Mouse (Mus musculus) heart, embryonic 14.5 days (tissue): ENCODE results near the gene Polm. TPM values are rescaled to one million over a fixed set of nuclear protein-coding genes. Genes with fewer than 3 reads are reported as not detected.
A peak's percentile ranks its signal among the peaks of the same experiment; 100 is the strongest.

Source experiments
- ATAC-seq: fragments of 200-750 bp; cut with Nextera tagmentation; 2 replicates; pipeline ENCODE4 v1.8.0; 2017; ENCODE audit warnings: low read depth, moderate TSS enrichment; ENCODE audit not compliant: insufficient number of reproducible peaks, insufficient read depth, low FRiP score
- H3K27ac ChIP-seq, 2 experiments: fragments of 200-500 bp in 1 of 2; fragments of 300-500 bp in 1 of 2; sonication (generic) in 1 of 2; replicated peaks in 1 of 2; 2 replicates each; pipeline ENCODE4 v1.5.1; 2012 to 2014; ENCODE audit warnings: low read depth in 2 of 2, low read length in 2 of 2, control low read depth in 1 of 2, mild to moderate bottlenecking in 1 of 2, mixed read lengths in 1 of 2; ENCODE audit not compliant: control insufficient read depth in 1 of 2, insufficient read depth in 1 of 2
- H3K27me3 ChIP-seq: fragments of 300-500 bp; sonication (generic); 2 replicates; pipeline ENCODE4 v1.6.1; 2014; ENCODE audit warnings: mild to moderate bottlenecking, low read length, control low read depth; ENCODE audit not compliant: control insufficient read depth, insufficient read depth
- H3K36me3 ChIP-seq: fragments of 300-500 bp; sonication (generic); 2 replicates; pipeline ENCODE4 v1.6.1; 2014; ENCODE audit warnings: mild to moderate bottlenecking, control low read depth, low read length, mixed read lengths; ENCODE audit not compliant: control insufficient read depth, insufficient read depth
- H3K4me1 ChIP-seq, 2 experiments: fragments of 200-500 bp in 1 of 2; fragments of 300-500 bp in 1 of 2; sonication (generic) in 1 of 2; 2 replicates each; pipeline ENCODE4 v1.6.1; 2012 to 2014; ENCODE audit warnings: low read length in 2 of 2, control low read depth in 1 of 2, mixed read lengths in 1 of 2; ENCODE audit not compliant: control insufficient read depth in 2 of 2, insufficient read depth in 2 of 2
- H3K4me2 ChIP-seq: fragments of 300-500 bp; sonication (generic); 2 replicates; pipeline ENCODE4 v1.6.1; 2014; ENCODE audit warnings: mild to moderate bottlenecking, low read length
- H3K4me3 ChIP-seq, 2 experiments: fragments of 200-500 bp in 1 of 2; fragments of 300-500 bp in 1 of 2; sonication (generic) in 1 of 2; 2 replicates each; pipeline ENCODE4 v1.5.1; 2012 to 2014; ENCODE audit warnings: low read length in 2 of 2, mild to moderate bottlenecking in 2 of 2, control low read depth in 1 of 2, low read depth in 1 of 2, moderate library complexity in 1 of 2; ENCODE audit not compliant: control insufficient read depth in 1 of 2, insufficient read depth in 1 of 2
- H3K9ac ChIP-seq: fragments of 300-500 bp; sonication (generic); 2 replicates; pipeline ENCODE4 v1.6.1; 2014; ENCODE audit warnings: mild to moderate bottlenecking, low read length
- H3K9me3 ChIP-seq: fragments of 300-500 bp; sonication (generic); 2 replicates; pipeline ENCODE4 v1.6.1; 2016; ENCODE audit warnings: low read length, control low read depth; ENCODE audit not compliant: control insufficient read depth
- WGBS: fragments of 180-500 bp; shearing (Covaris S2); extraction: QIAGEN DNeasy Blood & Tissue Kit; methylation state at CpG from one replicate; pipeline ENCODE4 v1.1.7; 2014; 5-methylcytosine and 5-hydroxymethylcytosine counted together
- polyA plus RNA-seq: library from polyadenylated mRNA; unstranded; fragments of >200 nt; fragmentation: Nextera tagmentation; extraction: Ambion mirVana; gene quantifications from 2 replicates; pipeline ENCODE4 v1.2.1, GENCODE M21; 2014

Gene Polm
- polyA plus RNA-seq, 1 experiment from 2014 or later, result 5.6 TPM

DNA sequence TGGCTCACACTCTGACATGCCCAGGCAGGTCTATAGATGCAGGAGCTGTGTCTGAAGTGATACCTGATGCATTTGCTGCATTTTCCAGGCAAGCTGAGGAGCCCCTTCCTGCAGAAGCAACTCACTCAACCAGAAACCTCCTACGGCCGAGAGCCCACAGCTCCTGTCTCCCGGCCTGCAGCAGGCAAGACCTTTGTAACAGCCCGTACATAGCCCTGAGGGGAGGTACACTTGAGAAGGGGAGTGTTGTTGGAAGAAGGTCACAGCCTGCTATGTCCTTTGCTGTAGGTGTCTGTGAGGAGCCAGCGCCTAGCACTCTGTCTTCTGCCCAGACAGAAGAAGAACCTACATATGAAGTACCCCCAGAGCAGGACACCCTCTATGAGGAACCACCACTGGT lies 39.9 kb downstream of the Polm start:
- 79% methylated on average over 5 of the region's 5 CpGs for WGBS
- Histone ChIP-seq H3K9me3 (no peaks in the 10 kb centered on the region), H3K27me3 (no peaks in the 10 kb centered on the region), H3K36me3 (peaks cover 88% of the 10 kb centered on the region), H3K4me3 (no peak overlapping the region), H3K4me1 (peaks cover 20 to 32% of the 10 kb centered on the region in 2 experiments), H3K27ac (no peak overlapping the region), H3K4me2 (no peak overlapping the region), H3K9ac (no peak overlapping the region)
- ATAC-seq, result no peak

DNA sequence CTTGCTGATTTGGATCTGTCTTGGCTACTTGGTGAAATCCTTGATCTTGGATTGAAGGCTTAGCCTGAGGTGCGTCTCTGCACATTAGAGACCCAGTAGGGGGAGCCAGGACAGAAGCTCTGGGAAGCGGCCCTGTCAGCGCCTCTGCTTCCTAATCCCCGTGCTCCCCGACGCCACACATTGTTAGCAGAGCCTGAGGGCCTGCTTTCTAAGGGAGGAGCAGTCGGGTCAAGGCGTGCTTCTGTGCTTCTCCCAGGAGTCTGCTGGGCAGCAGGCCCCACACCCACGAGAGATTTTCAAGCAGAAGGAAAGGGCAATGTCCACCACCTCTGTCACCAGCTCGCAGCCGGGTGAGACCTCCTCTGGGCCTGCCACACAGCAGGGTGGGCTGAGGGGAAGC lies 40.4 kb downstream of the Polm start:
- Histone ChIP-seq H3K27me3 (no peaks in the 10 kb centered on the region), H3K9ac (no peak overlapping the region), H3K4me2 (no peak overlapping the region), H3K27ac (no peak overlapping the region), H3K4me1 (peaks cover 20 to 32% of the 10 kb centered on the region in 2 experiments), H3K4me3 (no peak overlapping the region), H3K9me3 (no peaks in the 10 kb centered on the region), H3K36me3 (peaks cover 93% of the 10 kb centered on the region)
- ATAC-seq, result no peak
- WGBS, result 62% methylated on average over 11 of the region's 11 CpGs

DNA sequence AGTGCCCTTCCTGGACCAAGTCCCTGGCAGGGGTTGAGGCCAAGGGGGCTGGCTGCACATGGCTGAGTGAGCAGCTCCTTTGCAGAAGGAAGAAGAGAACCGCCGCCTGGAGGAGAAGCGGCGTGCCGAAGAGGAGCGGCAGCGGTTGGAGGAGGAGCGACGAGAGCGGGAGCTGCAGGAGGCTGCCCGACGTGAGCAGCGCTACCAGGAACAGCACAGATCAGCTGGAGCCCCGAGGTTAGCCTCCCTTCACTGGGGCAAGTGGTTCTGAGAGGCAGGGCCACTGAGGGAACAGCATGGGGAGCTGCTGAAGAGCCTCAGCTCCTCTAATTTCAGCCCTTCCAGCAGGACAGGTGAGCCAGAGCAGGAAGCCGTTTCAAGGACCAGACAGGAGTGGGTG lies 40.9 kb downstream of the Polm start:
- Histone ChIP-seq H3K4me3 (no peak overlapping the region), H3K27ac (no peak overlapping the region), H3K27me3 (no peaks in the 10 kb centered on the region), H3K9me3 (no peaks in the 10 kb centered on the region), H3K9ac (no peak overlapping the region), H3K4me2 (no peak overlapping the region), H3K4me1 (peaks cover 20 to 32% of the 10 kb centered on the region in 2 experiments), H3K36me3 (peaks cover 98% of the 10 kb centered on the region)
- 86% methylated on average over 15 of the region's 15 CpGs for WGBS
- no peak for ATAC-seq

DNA sequence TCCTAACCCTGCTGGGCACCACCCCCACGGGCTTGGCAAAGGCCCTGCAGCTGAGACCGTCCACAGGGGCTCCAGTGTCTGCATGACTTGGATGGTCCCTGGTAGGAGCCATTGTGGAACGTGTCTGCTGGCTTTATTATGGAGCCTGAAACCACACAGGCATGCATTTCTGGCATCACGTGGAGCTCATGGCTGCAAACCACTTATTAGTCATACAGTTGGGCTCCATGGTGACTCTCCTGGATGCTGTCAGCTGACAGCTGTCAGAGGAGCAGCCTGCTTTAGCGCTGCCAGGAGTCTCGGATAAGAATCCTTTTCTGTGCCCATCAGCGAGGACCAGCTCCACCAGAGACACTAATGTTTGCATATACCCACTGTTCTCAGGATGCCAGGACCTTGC lies 42.1 kb downstream of the Polm start:
- Histone ChIP-seq H3K9ac (no peak overlapping the region), H3K9me3 (no peaks in the 10 kb centered on the region), H3K36me3 (peaks cover 95% of the 10 kb centered on the region), H3K4me2 (no peak overlapping the region), H3K4me1 (peaks cover 17 to 23% of the 10 kb centered on the region in 2 experiments), H3K27me3 (no peaks in the 10 kb centered on the region), H3K4me3 (no peak overlapping the region), H3K27ac (peak overlapping the region; percentile 80 to 81)
- 45% methylated on average over 7 of the region's 7 CpGs for WGBS
- peak; percentile 31 for ATAC-seq

DNA sequence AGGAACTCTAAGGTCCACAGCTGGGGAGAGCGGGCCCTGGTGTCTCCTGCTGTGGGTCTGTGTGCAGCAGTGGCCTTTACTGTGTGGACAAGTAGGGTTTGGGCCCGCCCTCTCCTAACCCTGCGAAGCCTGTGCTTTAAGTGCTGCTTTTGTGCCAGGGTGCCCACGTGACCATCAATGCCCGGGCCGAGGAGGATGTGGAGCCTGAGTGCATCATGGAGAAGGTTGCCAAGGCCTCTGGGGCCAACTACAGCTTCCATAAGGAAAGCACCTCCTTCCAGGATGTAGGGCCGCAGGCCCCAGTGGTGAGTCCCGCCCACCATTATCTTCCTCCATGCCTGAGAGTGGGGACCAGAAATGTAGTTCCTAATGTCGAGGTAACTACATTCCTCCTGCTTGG lies 42.5 kb downstream of the Polm start:
- no peaks in the 10 kb centered on the region for H3K9me3 ChIP-seq
- no peaks in the 10 kb centered on the region for H3K27me3 ChIP-seq
- ATAC-seq, result no peak
- peak overlapping the region; percentile 80 to 81 for H3K27ac ChIP-seq
- H3K4me2 ChIP-seq, result no peak overlapping the region
- WGBS, result 83% methylated on average over 9 of the region's 9 CpGs
- no peak overlapping the region; the same call in 1 of the 2 replicates for H3K9ac ChIP-seq
- H3K4me1 ChIP-seq, result peaks cover 17 to 19% of the 10 kb centered on the region in 2 experiments
- no peak overlapping the region for H3K4me3 ChIP-seq
- peaks cover 93% of the 10 kb centered on the region for H3K36me3 ChIP-seq

DNA sequence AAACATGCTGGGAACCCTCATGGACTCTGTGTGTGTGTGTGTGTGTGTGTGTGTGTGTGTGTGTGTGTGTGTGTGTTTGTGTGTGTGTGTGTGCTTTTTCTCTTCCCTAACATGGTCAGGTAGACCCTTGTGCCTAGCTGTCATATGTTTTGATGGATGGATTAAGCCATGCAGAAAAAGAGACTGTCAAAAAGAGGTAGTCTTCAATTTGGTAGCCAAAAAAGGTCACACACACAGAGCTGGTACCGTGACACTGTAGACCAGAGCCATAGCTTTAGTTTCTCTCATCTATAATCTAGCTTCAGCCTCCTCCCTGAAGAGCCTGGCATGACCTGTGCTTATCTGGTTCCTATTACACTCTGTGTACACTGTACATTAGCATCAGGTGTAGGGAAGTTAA lies 47.4 kb downstream of the Polm start:
- Histone ChIP-seq H3K4me3 (no peak overlapping the region), H3K27ac (no peak overlapping the region), H3K9me3 (no peaks in the 10 kb centered on the region), H3K9ac (no peak overlapping the region), H3K27me3 (no peaks in the 10 kb centered on the region), H3K36me3 (peaks cover 46% of the 10 kb centered on the region), H3K4me1 (peaks cover 13 to 27% of the 10 kb centered on the region in 2 experiments), H3K4me2 (no peak overlapping the region)
- WGBS, result 90% methylated on average over 1 of the region's 1 CpGs
- ATAC-seq, result no peak

DNA sequence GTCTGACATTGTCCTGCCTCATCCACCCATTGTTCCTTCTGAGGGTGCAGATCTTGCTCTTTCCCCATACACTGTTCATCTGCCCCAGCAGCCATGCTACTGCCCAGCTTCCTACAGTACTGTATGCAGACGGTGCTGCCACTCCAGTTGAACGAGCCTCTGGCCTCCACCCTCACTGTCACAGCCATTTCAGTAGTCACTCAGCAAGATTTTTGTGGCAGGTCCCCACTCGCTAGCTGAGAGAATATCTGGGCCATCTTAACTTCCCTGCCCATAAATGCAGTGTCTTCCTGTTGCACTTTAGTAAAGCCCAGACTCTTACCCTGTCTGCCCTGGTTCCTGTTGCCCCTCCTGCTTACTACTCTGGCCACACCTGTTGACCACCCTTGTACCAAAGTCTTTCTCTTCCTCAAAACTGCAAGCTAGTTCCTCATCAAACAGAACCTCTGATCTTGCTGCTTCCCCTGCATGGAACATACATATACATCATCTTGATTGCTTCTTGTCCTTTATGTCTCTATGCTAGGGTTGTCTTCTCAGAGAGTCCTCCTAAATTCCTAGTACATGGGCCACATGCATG lies 48.0 kb downstream of the Polm start:
- WGBS, result 54% methylated on average over 3 of the region's 3 CpGs
- H3K9ac ChIP-seq, result peak overlapping the region; percentile 93
- no peaks in the 10 kb centered on the region for H3K27me3 ChIP-seq
- H3K27ac ChIP-seq, result 0 out of 4 replicates have a peak overlapping the region, but pooled peaks of 1 of the 2 experiments have one; percentile 90
- no peak for ATAC-seq
- H3K36me3 ChIP-seq, result peaks cover 40% of the 10 kb centered on the region
- no peaks in the 10 kb centered on the region for H3K9me3 ChIP-seq
- peak overlapping the region; percentile 95 for H3K4me2 ChIP-seq
- H3K4me1 ChIP-seq, result peaks cover 9 to 22% of the 10 kb centered on the region in 2 experiments; a peak in 3 of 4 replicates
- H3K4me3 ChIP-seq, result no peak overlapping the region
